Mouse (Mus musculus) urinary bladder, postnatal 25 days (tissue): ENCODE data around the gene Caly.

ENCODE experiments used
- DNase-seq: peaks from one replicate; pipeline ENCODE4 v3.0.0; 2022; ENCODE audit warnings: low spot score

The Caly gene

DNA sequence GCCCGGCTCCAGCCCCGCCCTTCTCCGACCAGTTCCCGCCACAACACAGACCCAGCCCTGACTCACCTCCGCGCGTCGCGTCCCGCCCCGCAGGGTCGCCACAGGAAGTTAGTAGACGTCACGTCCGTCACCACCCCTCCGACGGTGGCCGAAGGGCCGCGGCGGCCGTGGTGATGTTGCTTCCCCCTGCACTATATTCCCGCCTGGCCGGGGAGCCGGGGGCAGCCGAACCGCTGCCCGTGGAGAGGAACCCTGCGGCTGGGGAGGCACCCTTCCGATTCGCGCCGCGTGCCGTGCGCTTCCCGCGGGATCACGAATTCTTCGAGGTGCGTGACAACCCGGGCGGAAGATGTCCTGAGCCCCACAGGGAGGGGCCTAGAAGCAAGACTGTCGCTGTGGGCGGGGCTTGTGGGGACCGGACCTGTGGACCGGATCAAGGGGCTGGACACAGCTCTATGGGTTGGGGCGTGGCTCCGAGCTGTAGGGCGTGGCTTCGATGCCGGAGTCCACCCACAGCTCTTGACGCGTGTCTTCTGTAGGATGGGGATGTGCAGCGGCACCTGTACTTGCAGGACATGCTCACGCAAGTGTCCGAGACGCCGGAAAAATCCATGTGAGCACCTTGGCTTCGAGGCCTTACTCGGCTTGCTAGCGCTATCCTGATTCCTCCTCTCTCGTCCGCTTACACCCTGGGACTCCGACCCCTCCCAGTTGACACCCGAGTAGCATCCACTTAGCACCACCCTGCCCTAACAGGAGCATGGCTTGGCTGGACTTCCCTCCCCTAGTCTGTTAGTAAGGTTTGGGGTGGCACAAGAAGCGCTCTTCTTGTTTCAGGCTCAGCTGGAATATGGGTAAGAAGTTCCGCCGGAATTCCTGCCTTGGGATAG lies 45.8 kb downstream of the Caly start, which contains the start of the genes Zfp511 and Tubgcp2:
Gene Zfp511 (plus strand): TSS at position 111 of the 890 bp plus-strand sequence.
Gene Tubgcp2 (minus strand): TSS at position 389 of the 890 bp plus-strand sequence.
- peak; percentile 95 for DNase-seq

GRCm38 (mm10) chr7:140035456-140035855 lies 46.9 kb downstream of the Caly start:
- DNase-seq = no peak

GRCm38 (mm10) chr7:140033386-140033785 lies 49.0 kb downstream of the Caly start:
- no peak for DNase-seq

DNA sequence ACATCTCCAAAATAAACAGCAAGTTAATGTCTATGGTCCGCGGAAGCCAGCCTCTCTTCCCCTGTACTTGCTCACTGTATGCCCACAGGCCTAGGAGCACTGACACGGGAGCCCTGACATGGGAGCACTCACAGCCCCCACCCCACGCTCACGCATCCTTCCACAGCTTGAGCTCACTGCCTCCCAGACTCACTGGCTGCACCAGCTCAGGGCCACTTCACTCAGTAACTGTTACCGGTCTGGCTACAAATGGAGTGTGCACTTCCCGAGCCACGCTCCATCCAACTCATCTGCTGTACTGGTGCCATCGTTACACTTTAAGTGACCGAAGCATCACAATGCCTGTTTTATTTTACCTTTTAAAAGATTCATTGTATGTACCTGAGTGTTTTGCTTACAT lies 50.0 kb downstream of the Caly start:
- DNase-seq = no peak

GRCm38 (mm10) chr7:140031771-140032170 lies 50.6 kb downstream of the Caly start:
- no peak for DNase-seq
